Mouse (Mus musculus): Measurements from ENCODE around the gene Gm29276.
"Not testable (repeated sequence)": the region's sequence is repeated elsewhere in the genome, so short reads cannot be mapped to it uniquely, and the experiment has no call there.

Gene Gm29276

GRCm38 (mm10) chrY:42582150-42582549 lies at the start of gene Gm29276:
Gene Gm29276, minus strand, starts transcription at chrY:42582250.
- not testable (repeated sequence) for DNase-seq
